Mouse (Mus musculus): ENCODE measurements at regions not wholly inside any gene's neighbourhood (a gene's known extent, or its start where the extent isn't known, plus 50 kb on each side); places are given as distances from the start of the nearest gene placed in this dataset.
A peak's percentile ranks its signal among the peaks of the same experiment; 100 is the strongest.

- no peak for DNase-seq
Measured at GRCm38 (mm10) chr2:137969156-137969555, 287.2 kb upstream of the Btbd3 start.

DNA sequence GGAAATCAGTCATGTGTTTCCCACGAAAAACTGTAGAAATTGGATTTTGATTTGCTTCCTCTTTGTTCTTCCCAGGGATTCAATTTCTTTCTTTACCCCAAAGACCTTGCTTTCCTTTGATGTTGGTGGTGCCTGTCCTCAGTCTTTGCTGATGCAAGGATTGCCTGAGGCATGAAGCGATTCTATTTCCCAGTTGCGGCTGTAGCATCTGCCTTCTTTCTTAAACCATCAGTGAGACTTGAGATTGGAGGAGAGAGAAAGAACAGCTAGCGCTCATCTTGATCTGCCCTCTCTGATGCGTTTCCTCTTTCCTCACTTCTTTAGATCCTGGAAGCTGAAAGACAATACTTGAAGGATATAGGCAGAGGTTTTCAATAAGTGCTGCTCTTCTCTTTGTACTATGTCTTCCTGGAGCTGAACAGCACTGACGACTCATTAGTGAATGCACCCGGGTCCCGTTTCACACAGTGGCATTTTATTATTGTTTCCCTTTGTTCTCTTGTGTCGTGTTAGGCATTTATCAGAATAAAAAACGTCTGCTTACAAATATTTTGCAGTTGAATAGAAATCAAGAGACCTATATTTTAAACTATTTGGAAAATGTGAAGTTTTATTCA, 289.8 kb upstream of the Btbd3 start:
- DNase-seq = no peak

DNA sequence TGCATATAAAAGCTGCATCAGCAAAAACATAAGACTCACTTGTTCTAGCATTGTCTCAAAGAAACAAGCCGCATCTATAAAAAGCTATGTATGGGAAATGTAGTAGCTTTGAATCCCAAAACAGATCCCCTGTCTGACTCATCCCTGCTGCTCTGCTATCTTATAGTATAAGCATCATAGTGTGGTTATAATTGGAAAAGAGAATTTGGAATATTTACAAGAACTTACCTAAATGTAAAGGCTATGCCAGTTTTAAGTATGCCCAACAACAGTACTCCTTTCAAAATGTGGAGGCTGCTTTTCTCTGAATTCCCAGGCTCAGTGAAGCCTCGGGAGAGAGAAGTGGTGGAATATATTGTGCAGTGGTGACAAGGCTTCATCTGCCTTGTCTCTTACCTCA, 301.5 kb upstream of the Btbd3 start:
- no peak for DNase-seq

DNA sequence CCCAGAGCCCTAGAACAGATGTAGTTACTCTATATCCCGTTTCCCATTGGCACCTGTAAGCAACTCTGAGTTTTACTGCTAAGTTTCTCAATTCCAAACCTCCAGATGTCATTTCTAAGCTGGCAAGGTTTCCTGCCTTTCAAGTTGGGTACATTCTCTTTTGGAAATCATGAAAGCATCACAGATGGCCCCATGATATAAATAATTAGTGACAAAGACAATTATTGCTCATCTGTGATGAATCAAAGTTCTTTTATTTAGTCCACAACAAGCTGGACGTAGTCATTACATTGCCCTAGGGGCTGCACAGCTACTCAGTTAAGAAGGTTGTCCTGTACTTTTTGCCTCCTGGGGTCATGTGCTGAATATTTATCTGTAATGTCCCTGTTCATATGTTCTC, 303.2 kb upstream of the Btbd3 start:
- DNase-seq = no peak

- DNase-seq = no peak
Measured at GRCm38 (mm10) chr2:137951942-137952341, 304.4 kb upstream of the Btbd3 start.

DNA sequence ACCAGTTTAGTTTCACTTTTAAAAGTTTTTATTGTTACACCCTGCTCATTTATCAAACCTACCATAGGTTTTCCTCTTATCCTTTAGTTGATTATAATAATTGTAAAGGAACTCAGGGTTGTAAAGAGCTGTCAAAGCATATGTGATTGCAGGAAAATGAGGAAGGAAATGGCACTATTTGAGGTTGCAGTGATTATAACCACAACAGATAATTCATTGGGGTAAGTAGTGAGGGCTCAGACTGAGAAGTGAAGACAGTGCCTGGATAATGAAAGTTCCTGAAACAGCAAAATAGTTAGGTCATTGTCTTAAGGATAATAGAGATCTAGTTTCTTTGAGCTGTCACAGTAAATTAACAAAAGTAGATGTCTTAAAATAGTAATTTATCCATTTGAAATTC, 305.4 kb upstream of the Btbd3 start:
- DNase-seq = no peak

- peak; percentile 78 for DNase-seq
Measured at GRCm38 (mm10) chr2:137942753-137943152, 313.6 kb upstream of the Btbd3 start.

- no peak for DNase-seq
Measured at GRCm38 (mm10) chr2:137939591-137939990, 316.8 kb upstream of the Btbd3 start.

- DNase-seq = no peak
Measured at GRCm38 (mm10) chr2:137938831-137939480, 317.4 kb upstream of the Btbd3 start.

DNA sequence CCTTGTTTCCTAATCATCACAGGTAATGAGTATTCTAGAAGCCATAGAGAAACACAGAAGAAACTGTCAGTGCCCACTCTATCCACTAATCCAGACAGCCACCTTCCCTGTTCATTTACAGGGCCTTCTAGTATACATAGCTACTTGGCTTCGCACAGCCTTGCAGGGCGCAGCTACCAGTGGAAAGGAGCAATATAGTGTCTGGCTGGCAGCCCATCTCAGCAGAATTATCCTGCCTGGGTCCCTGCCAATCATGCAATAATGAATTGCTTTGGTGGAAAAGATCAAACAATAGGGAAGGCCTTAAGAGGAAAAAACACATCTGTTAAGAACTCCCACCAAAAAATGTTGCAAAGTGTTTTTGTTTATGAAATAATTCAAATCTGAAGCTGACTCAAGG, 319.8 kb upstream of the Btbd3 start:
- DNase-seq = no peak

GRCm38 (mm10) chr2:137932931-137933330, 323.4 kb upstream of the Btbd3 start:
- no peak for DNase-seq

DNA sequence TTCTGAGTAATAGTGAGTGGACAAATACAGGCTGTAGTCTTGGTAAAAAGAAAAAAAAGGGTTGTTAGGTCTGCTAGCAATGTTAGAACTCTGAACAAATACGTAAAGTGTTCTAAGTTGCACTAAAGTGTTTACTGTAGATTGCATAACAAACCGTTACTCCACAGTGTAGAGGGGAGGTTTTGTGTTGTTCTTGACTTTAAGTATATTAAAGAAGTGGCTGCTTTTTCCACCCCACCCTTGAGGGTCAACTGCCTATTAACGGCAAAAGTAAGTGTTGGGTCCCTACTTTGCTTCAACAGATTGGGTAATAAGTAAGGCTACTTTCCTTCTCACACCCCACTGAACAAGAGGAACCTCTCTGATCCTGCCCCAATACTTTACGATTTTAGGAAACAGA, 323.9 kb upstream of the Btbd3 start:
- no peak for DNase-seq

DNA sequence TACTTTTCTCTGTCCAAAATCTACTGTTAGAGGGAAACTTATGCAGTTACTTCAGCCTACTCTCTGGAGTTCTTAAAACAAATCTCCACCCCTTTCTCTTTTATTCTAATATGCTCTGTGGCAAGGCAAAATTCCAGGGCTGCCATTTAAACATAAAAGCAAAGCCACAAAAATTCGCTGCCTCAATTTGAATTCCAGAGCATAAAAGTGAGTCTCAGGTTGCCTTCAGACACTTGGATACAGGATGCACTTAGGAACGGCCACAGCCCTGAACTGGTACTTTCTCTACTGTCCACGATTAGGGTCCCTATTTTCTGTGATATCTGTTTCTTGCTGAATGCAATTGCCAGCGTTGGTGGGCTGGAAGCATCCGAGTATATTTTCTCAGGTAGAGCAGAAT, 330.9 kb upstream of the Btbd3 start:
- no peak for DNase-seq

DNA sequence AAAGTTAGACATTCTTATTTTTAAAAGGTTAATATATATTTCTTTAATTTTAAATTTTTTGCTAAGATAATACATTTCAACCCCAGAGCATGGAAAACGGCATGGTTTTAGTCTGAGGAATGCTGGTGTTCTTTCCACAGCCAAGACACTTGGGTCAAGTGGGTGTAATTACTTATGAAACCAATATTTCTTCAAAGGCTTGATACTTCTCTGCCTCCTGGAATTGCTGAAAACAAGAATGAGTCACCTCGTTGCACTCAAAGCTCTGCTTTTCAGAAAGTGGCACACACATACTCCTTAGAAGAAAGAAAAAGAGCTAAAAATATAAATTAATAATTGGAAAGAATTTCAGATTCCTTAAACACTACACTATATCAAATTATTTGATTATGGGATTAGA, 331.8 kb upstream of the Btbd3 start:
- no peak for DNase-seq

- no peak for DNase-seq
Measured at GRCm38 (mm10) chr2:137898425-137898824, 357.9 kb upstream of the Btbd3 start.

DNA sequence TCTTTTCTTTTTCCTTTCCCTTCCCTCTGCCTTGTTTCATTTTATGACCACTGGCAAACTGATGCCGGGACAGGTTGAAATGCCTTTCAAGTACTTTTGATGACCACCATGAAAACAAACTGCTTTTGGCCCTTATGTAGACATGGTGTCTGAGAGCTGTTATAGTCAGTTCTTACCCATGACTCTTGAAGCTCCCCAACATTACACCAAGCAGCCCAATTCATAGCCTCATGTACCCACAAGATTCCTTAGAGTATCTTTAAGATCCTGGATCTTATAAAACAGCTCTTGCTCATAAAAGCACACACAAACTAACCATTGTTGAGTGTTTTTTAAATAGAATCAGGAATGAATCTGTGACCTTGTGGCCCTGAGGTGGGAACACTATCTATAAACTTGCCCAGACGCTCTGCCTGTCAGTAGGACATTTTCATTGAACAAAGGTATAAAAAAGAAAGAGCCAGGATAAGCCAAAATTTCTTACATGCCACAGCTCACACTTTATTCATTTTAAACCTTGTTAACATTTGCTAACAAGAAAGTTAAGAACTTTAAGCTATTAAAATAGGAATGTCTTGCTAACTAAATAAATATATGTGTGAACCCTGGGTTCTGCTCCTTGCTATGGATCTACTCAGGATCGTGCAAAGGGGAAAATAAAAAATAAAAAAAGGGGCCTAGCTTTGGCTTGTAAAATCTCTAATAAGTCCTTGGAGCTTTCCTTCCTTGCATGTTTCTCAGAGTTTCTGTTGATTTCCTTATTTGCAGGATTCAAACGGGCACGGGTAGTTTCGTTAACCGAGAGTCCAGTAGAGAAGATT, 375.9 kb upstream of the Btbd3 start:
- no peak for DNase-seq

DNA sequence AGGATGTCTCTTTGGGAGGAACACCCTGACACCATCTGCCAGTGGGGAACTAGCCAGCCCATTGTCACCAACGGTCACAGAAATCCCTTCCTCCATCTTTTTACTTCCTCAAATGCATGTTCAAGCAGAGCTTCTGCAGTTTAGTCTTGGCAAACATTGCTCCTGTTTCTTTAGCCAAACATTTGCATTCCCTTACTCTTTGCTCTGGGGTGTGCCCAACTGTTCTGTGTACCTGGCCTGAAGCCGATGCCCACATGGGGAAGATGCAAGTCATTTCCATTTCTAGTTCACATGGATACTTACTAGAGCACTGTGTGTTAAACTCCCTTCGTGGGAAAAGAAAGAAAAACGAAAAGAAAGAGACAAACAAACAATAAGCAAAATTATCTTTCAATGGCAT, 386.7 kb upstream of the Btbd3 start:
- DNase-seq = no peak

GRCm38 (mm10) chr2:137854494-137854893, 401.9 kb upstream of the Btbd3 start:
- DNase-seq = no peak

DNA sequence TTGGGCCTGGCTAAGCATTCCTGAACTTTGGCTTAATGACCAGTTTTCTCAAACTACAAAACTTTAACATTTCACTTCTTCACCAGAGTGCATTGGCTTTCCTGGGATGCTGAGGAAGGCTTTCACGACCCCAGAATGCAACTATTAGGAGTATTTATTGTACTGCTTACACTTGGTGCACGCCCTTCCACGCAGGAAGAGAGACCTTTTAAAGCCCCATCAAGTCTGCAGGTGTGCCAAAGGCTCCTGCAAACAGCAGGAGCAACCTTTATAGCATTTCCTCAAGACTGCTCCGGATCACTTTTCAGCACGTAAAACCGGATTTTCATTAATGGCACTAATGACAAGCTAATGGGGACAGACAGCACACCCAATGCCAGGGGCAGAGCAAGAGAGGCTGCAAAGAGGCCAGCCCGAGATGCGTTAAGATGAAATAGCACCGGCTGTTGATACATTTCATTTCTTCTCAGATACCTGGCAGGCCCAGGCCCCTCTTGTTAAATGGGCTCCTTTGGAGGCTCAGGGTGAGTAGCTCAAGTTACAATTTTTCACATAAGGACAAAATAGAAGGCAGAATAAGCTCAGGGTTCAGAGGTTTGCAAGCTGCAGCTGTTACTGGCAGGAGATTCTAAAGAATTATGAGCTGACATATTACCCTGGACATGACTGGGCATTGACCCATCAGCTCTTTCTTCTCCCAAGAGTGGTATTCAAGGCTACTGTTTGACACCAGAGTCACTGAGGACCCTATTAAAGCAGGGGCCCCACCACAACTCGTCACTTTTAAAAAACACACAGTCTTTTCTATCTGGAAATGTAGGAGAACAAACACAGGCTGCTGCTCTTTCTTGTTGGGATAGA, 402.7 kb upstream of the Btbd3 start:
- DNase-seq = no peak

- DNase-seq = no peak
Measured at GRCm38 (mm10) chr2:137847901-137848300, 408.5 kb upstream of the Btbd3 start.

GRCm38 (mm10) chr2:137827814-137828374, 428.5 kb upstream of the Btbd3 start:
- no peak for DNase-seq

DNA sequence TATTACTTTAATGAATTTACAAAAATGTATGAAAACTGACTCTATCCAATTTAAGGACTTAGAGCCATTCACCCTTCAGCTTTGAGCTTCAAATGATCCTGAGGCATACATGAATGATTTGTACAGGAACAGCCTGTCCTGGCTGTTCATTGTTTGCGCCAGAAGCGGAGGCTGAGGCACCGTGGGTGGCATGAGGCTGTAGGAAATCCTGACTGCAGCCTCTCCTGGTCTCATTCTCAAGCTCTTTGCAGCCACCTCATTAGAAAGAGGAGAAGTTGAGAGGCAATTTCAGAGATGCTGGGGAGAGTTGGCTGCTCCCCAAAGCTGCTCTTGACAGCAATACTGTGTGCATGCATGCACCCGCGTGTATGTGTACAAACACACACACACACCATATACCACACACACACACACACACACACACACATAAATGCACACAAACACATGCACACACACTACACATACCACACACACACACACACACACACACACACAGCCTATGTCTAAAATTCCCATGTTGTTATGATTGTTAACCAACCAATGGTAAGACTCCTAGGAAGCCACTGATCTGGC, 434.9 kb upstream of the Btbd3 start:
- no peak for DNase-seq

GRCm38 (mm10) chr2:137814945-137815344, 441.4 kb upstream of the Btbd3 start:
- no peak for DNase-seq
